Mouse (Mus musculus): Measurements from ENCODE around the gene Ago3. TPM values are rescaled to one million over a fixed set of nuclear protein-coding genes. Genes with fewer than 3 reads are reported as not detected.

Gene Ago3
- total RNA-seq, 1 experiment from 2014 or later = 3.9 TPM

DNA sequence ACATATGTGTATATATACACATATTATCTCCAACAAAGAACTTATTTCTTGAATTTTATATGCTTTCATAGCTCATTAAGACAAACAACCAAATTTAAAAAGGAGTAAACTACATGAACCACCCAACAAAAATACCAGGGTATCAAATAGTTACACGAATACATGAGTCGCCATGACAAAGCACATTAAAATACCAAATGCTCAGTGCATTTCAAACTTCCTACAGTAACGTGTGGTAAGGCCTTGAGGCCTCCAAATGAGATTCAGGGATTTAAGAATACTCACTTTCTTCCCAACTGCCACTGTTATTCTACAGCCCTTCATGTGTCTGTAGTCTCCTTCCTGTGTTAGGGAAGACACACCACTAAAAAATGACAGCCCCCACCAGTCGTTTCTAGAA, 2.4 kb upstream of the Ago3 start:
- no peak for ATAC-seq (replicated peaks; ENCODE audit: insufficient number of reproducible peaks, low FRiP score, low TSS enrichment, poor library complexity, severe bottlenecking)

- 0 out of 2 replicates have a peak, but pooled peaks have one; percentile 10 for ATAC-seq (replicated peaks; ENCODE audit: insufficient number of reproducible peaks, low FRiP score, low TSS enrichment, poor library complexity, severe bottlenecking)
These were observed 542 bp downstream of the Ago3 start for GRCm38 (mm10) chr4:126428682-126429346.

DNA sequence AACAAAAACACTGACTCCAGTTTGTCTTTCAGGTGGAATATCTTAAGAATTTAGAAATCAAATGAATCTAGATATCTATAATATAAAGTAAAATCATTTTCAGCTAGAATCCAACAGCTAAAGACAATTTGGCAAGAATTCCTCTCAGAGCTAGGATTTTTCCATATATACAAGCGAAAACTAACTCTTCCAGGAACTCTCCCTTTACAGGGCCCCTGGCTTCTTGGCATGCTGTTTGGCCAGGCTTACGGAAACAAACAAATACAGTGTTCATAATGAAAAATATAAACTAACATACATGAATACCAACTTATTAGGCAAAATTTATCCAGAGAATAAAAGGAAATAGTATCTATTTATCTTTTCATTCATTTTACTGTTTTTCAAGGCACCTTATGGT, 5.5 kb downstream of the Ago3 start:
- no peak for ATAC-seq (replicated peaks; ENCODE audit: insufficient number of reproducible peaks, low FRiP score, low TSS enrichment, poor library complexity, severe bottlenecking)

DNA sequence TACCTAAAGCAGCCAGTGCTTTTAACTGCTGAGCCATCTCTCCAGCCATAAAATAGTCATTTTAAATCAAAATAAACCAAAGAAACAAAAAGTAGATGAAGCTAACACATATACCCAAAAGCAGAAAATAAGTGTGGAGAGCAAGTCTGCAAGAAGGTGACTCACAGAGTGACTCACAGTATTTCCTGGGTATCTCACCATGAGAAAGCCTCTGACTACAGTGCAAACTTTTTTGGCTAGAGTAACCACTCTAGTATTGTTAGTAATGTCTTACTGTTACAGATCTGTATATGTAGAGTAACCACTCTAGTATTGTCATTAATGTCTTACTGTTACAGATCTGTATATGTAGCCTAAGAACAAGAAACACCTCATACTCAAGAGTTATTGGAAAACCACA, 13.6 kb downstream of the Ago3 start:
- no peak for ATAC-seq (replicated peaks; ENCODE audit: insufficient number of reproducible peaks, low FRiP score, low TSS enrichment, poor library complexity, severe bottlenecking)

- ATAC-seq (replicated peaks; ENCODE audit: insufficient number of reproducible peaks, low FRiP score, low TSS enrichment, poor library complexity, severe bottlenecking) = no peak
These were observed 16.8 kb downstream of the Ago3 start for GRCm38 (mm10) chr4:126412526-126412925.

DNA sequence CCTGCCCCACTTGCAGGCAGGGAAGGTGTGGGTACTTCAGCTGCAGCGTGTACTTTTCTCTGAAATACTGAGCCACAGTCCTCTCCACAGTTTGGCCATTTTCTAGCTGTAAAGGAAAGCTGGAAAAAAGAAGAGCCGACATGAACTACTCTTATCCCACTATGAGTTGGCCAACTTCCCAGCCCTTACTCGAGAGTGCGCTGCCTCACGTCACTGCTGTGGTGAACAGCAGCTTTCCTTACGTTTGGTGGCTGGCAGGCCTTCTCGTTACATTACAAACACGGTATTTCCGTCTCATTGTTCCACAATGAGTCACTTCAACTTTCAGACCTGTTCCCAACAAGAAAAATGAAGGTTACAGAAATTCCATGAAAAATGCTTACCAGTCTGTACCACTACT, 57.9 kb downstream of the Ago3 start:
- ATAC-seq (replicated peaks; ENCODE audit: insufficient number of reproducible peaks, low FRiP score, low TSS enrichment, poor library complexity, severe bottlenecking) = no peak

GRCm38 (mm10) chr4:126360069-126360468, 69.3 kb downstream of the Ago3 start:
- no peak for ATAC-seq (replicated peaks; ENCODE audit: insufficient number of reproducible peaks, low FRiP score, low TSS enrichment, poor library complexity, severe bottlenecking)

DNA sequence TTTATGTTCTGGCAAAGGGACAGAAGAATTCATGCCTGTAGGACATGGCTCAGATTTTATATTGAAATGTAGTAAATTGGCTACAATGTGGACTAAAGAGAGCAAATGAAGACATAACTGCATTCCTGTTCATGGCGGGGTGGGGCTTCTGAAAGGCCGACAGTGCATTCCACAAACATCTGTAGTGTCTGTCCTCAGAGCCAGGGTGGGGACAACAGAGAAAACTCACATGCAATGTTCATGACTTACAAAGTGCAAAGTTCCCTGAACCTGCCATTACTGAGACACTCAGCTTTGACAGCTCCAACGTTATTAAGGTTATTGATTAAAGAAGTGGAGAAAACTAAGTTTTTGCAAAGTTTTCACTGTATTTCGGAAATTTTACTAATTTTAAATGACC, 85.9 kb downstream of the Ago3 start:
- no peak for ATAC-seq (replicated peaks; ENCODE audit: insufficient number of reproducible peaks, low FRiP score, low TSS enrichment, poor library complexity, severe bottlenecking)

GRCm38 (mm10) chr4:126339461-126339860, 89.9 kb downstream of the Ago3 start:
- no peak for ATAC-seq (replicated peaks; ENCODE audit: insufficient number of reproducible peaks, low FRiP score, low TSS enrichment, poor library complexity, severe bottlenecking)

GRCm38 (mm10) chr4:126332358-126332757, 97.0 kb downstream of the Ago3 start:
- ATAC-seq (replicated peaks; ENCODE audit: insufficient number of reproducible peaks, low FRiP score, low TSS enrichment, poor library complexity, severe bottlenecking) = no peak

GRCm38 (mm10) chr4:126331751-126332150, 97.6 kb downstream of the Ago3 start:
- no peak for ATAC-seq (replicated peaks; ENCODE audit: insufficient number of reproducible peaks, low FRiP score, low TSS enrichment, poor library complexity, severe bottlenecking)

- no peak for ATAC-seq (replicated peaks; ENCODE audit: insufficient number of reproducible peaks, low FRiP score, low TSS enrichment, poor library complexity, severe bottlenecking)
These were observed 99.1 kb downstream of the Ago3 start for GRCm38 (mm10) chr4:126330295-126330694.

DNA sequence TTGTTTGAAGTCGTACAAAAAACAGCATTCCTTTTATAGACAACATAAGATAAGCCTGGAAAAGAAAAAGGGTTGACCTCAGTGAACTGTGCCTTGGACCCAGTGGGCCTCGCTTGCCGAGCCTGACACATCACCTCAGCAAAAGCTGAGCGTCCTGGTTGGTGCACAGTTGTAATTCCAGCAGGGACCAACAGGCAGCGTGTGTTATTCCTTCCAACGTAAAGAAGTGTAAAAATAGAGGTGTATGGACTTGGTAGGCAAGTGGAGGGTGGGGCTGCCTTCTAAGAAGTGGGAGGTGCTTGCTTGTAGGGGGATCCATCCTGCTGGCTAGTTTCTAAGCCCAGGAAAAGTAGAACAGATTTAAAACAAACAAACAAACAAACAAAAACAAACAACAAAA, 103.3 kb downstream of the Ago3 start:
- no peak for ATAC-seq (replicated peaks; ENCODE audit: insufficient number of reproducible peaks, low FRiP score, low TSS enrichment, poor library complexity, severe bottlenecking)

GRCm38 (mm10) chr4:126325281-126325861, 104.0 kb downstream of the Ago3 start, which contains the start of gene Tekt2:
Tekt2 (minus strand) TSS chr4:126325688.
- no peak for ATAC-seq (replicated peaks; ENCODE audit: insufficient number of reproducible peaks, low FRiP score, low TSS enrichment, poor library complexity, severe bottlenecking)

DNA sequence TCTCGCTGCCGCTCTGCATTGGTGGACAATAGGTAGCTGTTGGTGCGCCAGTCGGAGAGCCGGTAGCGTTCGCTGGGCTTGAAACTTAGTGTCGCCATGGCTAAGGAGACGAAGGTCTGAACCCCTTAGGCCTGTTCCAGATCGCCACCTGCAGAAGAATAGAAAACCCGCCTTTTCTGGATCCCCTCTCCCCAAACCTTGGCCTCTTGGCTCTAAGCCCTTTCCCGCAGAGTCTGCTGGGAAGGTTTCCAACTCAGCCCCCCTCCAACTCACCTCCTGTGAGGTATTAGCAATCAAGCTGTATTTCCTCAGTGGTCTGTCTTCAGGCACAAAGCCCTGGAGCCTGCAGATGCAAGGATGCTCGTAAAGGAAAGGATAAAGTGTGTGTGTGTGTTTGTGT, 104.5 kb downstream of the Ago3 start:
- no peak for ATAC-seq (replicated peaks; ENCODE audit: insufficient number of reproducible peaks, low FRiP score, low TSS enrichment, poor library complexity, severe bottlenecking)

DNA sequence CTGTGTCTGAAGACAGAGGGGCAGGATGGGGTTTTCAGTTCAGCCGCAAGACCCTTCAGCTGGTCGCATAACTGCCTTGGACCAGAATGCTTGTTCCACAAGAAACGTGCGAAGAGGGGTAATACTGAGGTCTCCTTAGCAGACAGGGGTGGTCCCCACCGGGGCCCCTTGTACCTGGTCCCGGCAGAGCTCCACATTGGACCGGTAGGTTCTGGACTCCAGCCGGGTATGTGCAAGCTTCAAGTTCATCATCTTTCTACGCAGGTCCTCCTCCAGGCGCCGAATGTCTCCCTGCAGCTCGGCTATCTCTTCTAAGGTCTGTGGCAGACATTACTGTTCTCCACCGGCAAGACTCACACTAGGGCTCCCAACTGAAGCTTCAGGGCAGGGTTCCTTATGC, 106.7 kb downstream of the Ago3 start:
- ATAC-seq (replicated peaks; ENCODE audit: insufficient number of reproducible peaks, low FRiP score, low TSS enrichment, poor library complexity, severe bottlenecking) = no peak

GRCm38 (mm10) chr4:126321854-126322511, 107.4 kb downstream of the Ago3 start:
- no peak for ATAC-seq (replicated peaks; ENCODE audit: insufficient number of reproducible peaks, low FRiP score, low TSS enrichment, poor library complexity, severe bottlenecking)

DNA sequence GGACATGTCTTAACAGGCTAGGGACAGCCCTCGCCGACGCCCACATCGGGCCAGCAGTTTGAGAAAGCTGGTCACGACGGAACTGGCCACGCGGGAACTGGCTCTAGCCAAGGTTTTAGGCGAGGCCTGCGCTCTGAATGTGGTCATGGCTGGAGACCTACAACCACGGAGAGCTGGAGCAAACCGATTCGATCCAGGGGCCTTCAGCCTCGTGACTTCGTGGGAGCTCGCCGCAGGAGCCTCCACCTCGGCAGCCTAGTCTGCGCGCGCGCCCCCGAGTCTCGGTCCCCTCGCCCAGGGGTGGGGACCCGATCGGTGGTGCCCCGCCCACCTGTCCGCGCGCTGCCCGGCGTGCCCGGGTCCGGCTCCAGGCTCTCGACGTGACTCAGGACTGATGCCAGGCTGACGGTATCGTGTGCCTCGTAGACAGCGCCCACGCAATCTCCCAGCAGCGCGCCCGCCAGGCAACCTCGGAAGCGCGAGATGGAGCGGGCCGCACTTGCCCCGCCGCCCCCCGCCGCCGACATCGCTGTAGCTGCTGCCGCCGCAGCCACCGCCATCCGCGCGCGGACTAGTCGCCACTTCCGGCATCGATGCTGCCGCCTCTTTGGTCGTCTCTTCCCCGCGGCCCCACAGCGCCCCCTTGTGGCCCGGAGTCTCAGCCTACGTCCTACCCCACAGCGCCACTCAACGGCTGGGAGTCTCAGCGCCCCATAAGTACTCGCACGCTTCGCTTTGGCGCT, 108.1 kb downstream of the Ago3 start, which contains the start of gene Adprhl2:
Adprhl2 (minus strand) TSS at position 593 of the 743 bp plus-strand sequence.
- ATAC-seq (replicated peaks; ENCODE audit: insufficient number of reproducible peaks, low FRiP score, low TSS enrichment, poor library complexity, severe bottlenecking) = peak; percentile 88

DNA sequence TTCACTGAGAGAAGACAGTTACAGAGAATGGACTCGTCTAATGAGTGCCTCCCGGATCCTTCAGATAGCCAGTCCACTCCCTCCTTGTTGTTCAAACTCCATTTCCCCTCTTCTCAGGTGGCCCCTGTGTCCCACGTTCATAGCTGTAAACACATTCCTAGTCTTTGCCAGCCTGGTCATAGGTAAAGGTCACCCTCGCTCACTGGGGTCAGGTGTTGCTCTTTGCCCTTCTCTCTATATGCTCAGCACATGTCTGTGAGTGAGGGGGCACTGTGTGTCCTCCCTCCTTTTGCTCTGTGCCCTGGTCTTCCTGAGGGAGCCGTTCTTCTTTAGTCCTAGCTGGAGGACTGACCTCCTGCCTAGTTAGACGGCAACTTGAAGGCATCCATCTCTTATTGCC, 109.5 kb downstream of the Ago3 start:
- ATAC-seq (replicated peaks; ENCODE audit: insufficient number of reproducible peaks, low FRiP score, low TSS enrichment, poor library complexity, severe bottlenecking) = no peak

Data from monocyte, adult 5-6 weeks (primary cell).